Mouse (Mus musculus): ENCODE measurements around the gene Pbsn.
"Not testable (repeated sequence)": the region's sequence is repeated elsewhere in the genome, so short reads cannot be mapped to it uniquely, and the experiment has no call there.

Gene Pbsn

DNA sequence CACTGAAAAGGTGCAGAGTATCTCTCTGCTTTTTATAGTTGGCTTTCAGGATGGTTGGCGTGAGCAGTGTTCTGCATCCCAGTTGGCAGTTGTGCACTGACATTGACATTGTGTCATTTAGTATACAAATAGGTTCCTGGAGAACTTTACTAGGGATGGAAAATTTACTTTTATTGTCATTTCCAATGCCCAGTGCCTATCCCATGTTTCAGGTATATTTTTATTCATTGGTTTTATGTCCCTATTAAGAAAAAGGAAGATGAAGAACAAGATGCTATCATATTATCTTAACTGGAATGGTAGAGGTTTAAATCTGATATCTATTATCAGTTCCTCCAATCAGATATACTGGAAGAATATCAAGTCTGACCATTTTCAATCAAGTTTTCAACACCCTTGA lies at the start of gene Pbsn:
Gene Pbsn, minus strand, starts transcription at position 101 of the 400 bp plus-strand sequence.
- no peak for DNase-seq (ENCODE audit: low read depth, low spot score)

DNA sequence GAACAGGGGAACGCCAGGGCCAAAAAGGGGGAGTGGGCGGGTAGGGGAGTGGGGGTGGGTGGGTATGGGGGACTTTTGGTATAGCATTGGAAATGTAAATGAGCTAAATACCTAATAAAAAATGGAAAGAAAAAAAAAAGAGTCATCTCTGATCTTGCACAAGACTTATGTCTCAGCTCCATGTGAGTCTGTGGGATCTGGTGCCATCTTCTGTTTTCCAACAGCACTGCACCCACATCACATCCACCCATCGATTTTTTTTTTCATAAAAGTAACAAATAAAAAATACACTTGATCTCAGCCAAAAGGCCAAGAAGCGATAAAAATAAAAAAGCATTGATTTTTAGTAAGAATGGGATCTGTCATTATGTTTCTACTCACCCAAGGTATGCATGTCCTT lies 26.6 kb upstream of the Pbsn start:
- DNase-seq (ENCODE audit: low read depth, low spot score) = not testable (repeated sequence)

DNA sequence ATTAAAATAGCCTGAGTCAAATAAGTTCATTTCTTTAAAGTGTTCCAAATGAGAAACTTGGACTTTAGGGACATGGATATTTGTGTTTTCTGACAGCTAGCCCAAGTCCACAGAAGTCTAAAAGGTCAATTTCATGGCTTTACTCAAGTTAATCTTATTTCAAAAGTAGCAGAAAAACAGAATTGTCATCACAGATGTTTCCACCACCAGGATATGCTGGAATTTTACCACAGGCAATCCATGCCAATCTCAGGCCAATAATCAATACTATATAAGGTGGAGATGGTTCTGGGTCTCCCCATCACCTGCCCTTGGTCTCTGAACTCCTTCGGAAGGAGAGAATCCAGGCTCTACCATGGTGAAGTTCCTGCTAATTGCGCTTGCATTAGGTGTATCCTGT lies 11.0 kb upstream of the Pbsn start, which contains the start of gene Gm14744:
Gene Gm14744, plus strand, starts transcription at position 301 of the 400 bp plus-strand sequence.
- DNase-seq (ENCODE audit: low read depth, low spot score) = not testable (repeated sequence)

DNA sequence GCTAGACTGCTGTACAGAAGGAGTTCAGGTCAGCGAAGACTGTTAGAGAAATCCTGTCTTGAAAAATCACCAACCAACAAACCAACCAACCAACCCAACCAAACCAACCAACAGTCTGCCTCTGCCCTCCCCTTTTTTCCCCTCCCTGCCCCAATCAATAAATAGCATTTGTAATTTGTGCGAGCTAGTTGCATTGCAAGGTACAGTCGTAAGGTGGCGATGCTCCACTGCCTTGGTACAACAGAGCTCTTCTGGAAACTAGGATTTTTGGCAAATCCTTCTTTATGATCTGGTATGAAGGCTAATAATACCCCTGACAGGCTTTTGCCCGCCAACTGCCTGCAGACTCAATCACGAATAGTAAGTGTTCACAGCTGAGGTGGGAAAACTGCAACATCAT lies 41.4 kb downstream of the Pbsn start:
- no peak for DNase-seq (ENCODE audit: low read depth, low spot score)

DNA sequence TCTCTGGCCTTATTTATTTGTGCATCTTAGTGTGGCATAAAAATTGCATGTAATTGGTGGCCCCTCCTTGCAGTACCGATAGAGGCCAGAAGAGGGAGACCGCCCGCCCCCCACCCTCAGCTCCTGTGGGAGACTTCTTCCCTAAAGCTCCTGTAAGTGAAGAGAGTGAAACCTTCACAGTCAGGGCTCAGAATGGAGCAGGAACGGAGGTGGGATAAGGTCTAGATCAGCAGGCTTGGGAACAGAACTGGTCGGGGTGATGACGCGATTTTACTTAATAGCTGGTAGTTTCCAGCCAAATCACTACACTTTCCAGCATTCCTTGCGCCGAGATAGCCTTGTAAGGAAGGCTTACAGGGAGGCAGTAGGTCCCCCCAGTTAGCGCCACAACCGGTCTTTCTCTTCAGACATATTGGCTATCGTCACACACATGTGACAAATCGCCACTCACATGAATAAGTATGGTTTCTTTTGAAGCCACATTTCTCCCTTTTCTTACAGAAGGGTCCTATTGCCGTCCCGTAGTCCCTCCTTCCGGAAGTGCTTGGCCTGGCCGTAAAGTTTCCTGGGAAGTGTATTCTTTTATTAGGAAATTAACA lies 42.7 kb downstream of the Pbsn start:
- peak; percentile 72 for DNase-seq (ENCODE audit: low read depth, low spot score)

DNA sequence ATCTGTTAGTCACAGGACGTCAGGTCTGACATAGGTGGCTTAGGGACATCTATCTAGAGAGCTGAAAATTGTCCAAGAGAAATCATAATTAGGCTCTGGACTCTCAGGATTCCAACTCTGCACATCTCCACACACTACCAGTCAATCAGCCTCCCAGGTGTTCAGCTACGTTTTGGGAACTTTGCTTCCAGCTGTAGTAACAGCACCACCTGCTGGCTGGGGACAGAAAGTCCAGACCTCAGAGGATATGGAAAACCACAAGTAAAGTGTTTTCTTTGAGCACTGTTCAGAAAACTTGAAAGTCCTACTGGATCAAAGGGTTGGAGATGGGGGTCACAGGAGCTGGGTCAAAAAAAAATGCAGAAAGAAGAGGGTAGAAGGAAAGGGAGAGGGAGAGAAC lies 44.8 kb downstream of the Pbsn start:
- no peak for DNase-seq (ENCODE audit: low read depth, low spot score)

DNA sequence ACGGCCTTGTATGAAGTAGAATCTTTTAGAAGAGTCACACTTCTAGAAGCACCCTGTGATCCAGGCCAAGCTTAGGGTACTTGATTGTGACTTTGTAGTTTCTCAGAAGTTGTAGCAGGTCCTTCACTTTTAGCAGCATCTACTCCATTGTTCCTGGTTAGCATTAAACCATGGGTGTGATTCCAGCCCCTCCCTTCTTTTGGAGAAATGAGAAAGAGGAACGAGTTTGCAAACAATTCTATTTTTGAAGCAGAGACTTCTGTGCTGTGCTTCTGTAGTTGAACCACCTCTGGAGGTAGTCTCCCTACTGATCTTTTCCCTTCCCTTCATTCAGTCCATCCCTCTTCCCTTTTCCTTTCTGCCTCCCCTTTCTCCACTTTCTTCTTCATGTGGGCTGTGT lies 51.1 kb downstream of the Pbsn start:
- DNase-seq (ENCODE audit: low read depth, low spot score) = no peak

DNA sequence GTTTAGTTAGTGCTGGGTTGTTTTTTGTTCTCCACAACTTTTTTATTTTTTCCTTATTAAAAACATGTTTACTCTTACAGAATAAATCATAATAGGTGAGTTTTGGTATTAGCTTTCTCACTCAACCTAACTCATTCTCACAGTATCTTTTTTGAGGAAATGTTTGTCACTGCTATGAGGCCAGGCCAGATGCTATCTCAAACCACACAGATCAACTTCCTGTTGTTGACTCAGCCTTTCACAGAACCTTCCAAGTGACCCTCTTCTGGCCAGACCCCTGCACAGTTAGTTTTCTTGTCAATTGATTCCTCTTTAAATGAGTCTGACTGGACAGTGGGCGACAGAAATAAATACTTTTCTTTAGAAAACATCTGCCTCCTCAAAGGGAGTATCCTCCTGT lies 51.9 kb downstream of the Pbsn start:
- no peak for DNase-seq (ENCODE audit: low read depth, low spot score)

DNA sequence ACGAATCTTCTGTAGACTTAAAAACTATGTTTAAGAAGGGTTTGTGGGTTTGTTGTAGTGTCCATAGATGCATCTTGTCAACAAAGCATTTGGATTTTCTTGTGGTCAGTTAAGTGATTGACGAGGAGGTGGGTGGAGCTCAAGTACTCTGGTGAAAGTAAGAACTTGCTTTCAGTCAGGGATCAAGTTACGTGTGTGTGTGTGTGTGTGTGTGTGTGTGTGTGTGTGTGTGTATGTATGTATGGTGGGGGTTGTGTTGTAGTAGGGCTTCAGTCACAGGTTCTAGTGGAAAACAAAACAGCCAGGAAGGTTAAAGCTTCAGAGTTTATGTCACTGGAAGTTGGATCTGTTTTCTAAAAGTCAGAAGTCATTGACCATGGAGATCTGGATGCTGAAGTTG lies 53.9 kb downstream of the Pbsn start:
- DNase-seq (ENCODE audit: low read depth, low spot score) = no peak

DNA sequence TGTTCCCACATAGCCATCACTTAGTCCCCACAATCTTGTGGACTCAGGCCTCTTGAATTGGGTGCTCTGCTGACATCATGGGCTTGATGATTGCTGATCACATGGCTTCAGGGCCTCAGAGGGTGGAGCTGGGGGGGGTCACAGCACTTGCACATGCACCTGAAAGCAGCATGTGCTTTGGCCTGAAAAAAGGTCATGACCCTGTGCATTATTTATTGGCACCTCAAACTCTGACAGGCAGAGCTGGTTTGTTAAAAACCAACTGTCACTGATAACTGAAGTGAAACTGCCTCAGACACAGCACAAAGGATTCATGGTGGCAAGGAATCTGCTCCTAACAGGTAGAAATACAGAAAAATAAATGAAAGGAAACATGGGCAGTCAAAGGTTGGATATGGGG lies 55.6 kb downstream of the Pbsn start:
- no peak for DNase-seq (ENCODE audit: low read depth, low spot score)

DNA sequence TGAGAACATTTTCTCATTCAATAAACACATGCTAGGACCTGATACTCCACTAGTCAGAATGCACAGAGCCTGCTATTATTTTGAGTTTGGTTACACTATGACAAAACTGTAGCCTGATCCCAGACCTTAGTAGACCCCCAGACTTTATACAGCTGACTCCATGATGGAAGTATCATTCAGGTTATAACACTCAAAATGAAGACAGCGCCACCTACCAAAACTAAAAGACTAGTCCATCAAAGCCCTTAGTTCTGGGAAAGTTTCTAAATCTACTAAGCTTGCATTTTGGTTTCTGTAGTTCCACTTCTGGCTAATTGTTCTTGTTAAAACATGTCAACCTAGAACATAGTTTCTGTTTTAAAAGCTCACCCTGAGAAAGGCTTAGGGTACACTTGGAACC lies 56.5 kb downstream of the Pbsn start:
- DNase-seq (ENCODE audit: low read depth, low spot score) = no peak

DNA sequence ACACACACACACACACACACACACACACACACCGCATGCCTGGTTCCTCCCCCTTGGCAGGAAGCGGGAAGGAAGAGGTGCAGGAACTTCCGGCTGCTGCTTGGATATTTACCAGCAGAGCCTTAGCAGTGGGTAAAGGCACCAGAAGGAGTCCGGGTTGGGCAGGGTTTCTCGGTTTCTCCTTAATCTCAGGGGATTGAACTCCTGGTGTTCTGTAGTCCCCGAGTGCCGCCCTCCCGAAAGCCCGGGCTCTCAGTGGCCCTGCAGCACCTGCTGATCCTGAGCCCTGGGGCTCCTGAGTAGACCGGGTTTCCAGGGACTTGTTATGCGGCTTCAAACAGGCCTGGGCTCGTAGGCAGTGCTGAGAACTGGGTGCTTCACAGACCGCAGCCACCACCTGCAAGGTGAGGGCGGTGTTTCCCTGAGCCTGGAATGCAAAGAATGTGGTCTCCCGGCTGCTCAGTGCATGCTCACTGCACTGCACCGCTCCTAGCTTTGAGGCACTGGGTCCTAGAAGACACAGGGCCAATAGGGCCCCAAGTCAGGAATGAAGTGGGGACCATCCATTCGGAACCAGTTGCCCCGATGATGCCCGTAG lies 57.1 kb downstream of the Pbsn start, which contains the start of gene Prkx:
Gene Prkx, minus strand, starts transcription at position 41 of the 598 bp plus-strand sequence.
- DNase-seq (ENCODE audit: low read depth, low spot score) = peak; percentile 28

DNA sequence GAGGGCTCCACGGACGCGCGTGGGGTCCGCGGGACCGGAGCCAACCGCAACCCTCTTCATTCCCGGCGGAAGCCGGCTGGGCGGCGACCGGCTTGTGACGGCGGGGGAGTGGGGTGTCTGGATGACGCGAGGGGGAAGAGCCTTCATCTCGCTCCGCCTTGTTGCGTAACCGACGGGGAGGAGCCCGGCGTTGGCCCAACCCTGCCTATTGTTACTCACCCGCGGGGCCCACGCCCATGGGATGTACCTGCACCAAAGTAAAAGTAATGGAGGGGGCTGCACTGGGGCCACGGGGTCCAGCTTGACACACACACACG lies 57.6 kb downstream of the Pbsn start:
- peak; percentile 71 for DNase-seq (ENCODE audit: low read depth, low spot score)

DNA sequence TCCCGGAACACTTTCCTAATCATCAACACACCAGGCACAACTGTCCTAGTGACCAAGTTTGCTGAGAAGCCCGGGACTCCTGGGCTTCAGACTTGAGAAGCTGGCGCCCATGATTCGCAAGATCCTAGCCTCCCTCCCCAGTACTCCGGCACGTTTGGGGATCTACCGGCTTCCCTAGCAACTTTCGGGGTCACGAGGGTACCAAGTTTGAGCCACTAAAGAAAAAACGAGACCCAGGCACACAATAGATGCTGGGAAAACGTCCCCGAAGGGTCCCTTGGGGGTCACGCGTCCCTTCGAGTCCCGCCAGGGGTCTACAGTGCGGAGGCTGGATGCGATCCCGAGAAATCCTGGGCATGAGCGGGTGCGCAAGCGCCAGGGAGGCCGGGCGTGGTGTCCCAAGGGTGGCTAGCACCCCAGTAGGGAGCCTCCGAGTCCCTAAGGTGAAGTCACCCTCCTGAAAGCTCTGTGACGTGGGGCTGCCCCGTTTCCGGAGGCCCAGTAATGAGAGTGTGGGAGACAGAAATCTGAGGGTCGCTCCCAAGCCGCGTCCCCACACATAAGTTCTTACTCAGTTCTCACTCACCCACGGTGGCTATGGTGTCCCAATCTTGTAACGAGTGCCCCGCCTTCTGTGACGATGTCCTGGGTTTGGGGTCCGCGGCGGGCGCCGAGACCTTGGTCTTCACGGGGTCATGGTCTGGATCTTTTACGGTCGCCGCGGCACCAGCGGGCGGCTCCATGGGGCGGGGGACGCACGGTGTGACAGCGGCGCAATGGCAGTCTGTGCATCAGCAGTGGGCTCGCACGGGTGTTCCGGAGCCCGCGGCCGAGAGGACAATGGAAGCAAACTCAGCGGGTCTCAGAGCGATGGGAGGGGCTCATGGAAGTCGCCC lies 58.2 kb downstream of the Pbsn start:
- DNase-seq (ENCODE audit: low read depth, low spot score) = no peak

DNA sequence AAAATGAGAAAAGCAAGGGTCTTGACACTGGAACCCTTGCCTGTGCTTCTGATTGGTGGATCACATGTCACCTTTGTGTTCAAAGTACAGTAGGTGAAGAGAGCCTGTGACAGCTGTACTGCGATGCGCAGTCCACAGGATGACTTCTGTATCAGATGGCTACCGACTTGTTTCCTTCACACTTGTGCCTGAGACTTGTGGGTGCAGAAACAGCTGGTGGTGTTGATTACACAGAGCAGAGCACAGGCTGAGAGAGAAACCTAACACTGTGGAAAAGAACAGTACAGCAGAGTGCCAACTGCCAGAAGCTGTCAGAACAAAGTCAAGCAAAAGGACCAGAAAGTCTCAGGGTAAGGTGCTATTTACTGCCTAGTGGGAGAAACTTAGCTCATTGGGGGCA lies 64.7 kb downstream of the Pbsn start:
- no peak for DNase-seq (ENCODE audit: low read depth, low spot score)

All from telencephalon, adult 2 months (tissue).